Mouse (Mus musculus) C2C12 (cell line): ENCODE data around the gene Glipr1l2.
"Not testable (repeated sequence)": the region's sequence is repeated elsewhere in the genome, so short reads cannot be mapped to it uniquely, and the experiment has no call there.

Source experiments
- CTCF ChIP-seq: IDR thresholded peaks from one replicate; pipeline ENCODE4 v1.5.1; 2011; ENCODE audit not compliant: control insufficient read depth, insufficient read depth, insufficient read length
- MAX ChIP-seq: IDR thresholded peaks from one replicate; pipeline ENCODE4 v1.6.1; 2011; ENCODE audit warnings: mild to moderate bottlenecking, control low read depth
- MYOG ChIP-seq: IDR thresholded peaks from one replicate; pipeline ENCODE4 v1.6.1; 2011; ENCODE audit not compliant: control insufficient read depth, insufficient read length; ENCODE audit errors: extremely low read depth

DNA sequence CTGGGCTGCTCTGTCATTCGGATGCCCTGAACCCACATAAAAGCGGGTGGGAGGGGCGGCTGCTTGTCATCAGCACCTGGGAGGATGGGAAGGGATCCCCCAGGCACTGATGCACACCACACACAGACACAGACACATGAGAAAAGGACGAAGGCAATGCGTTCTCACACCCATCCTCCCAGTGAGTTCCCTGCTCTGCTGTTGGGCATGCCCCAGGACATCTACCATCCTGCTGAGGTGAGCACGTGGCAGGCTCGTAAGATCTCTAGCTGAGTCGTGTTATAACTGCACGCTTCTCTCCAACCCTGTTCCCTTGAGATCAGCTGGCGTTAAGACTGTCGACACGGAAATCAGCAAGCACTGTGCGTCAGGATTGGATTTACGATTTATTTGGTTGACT is 38.9 kb upstream of the Glipr1l2 start:
- not testable (repeated sequence) for TF ChIP-seq MYOG, CTCF, MAX
